Mouse (Mus musculus) ZHBTc4 (cell line): ENCODE data around the gene Cdk6.

Source experiments
- DNase-seq: peaks from one replicate; pipeline ENCODE4 v3.0.0-alpha.2; 2011; ENCODE audit warnings: low read depth, low spot score

The Cdk6 gene

DNA sequence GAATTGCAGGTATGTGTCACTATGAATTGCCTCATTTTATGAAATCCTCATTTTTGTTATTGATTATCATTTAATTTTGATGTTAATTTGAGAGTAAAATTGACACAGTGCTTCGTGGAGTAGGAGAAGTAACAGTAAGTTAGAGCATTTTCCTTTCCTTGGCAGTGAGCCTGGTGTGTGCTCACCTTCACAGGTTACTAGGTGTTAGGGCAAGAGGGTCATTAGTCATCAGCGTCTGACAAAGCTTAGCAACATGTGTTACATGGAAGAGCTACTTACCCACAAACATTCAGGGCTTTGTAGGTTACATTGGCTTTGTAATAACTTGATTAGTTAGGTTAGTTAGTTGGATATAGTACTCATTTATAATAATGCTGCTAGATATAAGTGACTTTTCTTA lies 212.9 kb downstream of the Cdk6 start:
- DNase-seq = no peak

DNA sequence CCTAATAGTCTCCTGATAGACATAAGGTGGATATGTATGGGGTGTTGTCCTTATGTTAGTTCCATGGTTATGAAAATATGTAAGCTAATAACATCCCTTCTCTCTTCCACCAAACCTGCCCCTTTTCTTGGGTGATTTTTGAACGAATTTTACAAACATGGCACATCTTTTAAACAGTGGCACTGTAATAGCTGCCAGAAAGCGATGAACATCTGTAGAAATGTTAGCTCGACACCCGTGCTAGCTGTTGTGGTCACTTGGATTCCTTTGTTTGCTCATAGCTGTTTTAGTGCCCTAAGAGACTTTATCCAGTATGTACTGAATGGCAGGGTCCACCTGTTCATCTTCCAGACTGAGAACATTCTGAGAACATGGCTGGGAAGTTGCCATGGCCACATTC lies 230.0 kb downstream of the Cdk6 start, which contains the start of gene 1700109H08Rik:
Gene 1700109H08Rik (plus strand): TSS at position 301 of the 400 bp plus-strand sequence.
- no peak for DNase-seq

DNA sequence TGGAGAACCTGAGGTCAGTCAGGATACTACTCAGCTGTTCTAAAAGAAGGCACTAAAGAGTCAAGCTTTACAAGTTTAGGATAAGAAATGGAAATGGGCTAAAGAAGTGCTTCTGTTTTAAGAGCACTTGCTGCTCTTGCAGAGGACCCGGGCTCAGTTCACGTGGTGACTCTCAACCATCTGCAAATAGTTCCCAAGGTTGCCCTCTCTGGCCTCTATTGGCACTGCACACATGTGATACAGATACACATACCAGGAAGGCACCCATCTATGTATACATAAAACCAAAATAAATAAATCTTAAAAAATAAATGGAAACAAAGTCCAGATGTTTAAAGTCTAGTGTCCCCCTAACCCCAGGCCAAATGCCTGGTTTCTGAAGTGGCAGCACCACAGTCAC lies 233.5 kb downstream of the Cdk6 start:
- DNase-seq = peak; percentile 56

DNA sequence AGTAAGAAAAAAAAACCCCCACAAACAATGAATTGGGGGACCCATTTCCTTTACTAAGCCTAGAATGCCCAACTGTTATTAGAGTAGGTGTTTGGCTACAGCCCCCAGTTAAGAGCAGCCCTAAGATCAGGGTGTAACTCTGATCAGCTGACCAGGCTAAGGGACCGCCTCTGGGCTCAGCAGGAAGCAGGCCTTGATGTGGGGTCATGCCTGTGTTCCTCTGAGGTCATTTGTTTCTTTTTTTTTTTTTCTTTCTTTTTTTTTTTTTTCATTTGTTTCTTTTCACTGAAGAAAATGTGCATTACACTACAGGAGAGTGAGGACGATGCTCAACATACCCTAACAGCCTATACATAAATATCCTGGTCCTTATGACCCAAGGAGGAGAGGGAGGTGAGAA lies 236.7 kb downstream of the Cdk6 start:
- peak; percentile 61 for DNase-seq

DNA sequence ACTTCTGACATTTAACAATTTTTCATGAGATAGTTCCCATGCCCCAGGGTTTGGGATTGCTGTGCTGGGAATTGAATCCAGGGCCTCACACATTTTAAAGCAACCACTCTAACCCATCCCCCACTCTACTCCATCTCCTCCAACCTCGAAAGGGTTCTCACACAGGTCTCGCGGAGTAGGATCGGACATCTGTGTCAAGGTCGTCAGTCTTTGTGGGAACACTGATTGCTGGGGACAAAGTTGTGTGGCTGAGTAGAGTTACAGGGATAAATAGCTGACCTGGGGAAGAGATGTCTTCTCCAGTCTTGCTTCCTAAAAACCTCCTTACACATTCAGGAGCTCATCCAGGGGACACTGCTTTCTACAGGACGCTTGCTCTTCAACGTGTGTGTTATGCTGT lies 237.8 kb downstream of the Cdk6 start:
- DNase-seq = peak; percentile 48
